Mouse (Mus musculus) intestine, postnatal 0 days (tissue): Measurements from ENCODE around the gene Snx30. TPM values are rescaled to one million over a fixed set of nuclear protein-coding genes. Genes with fewer than 3 reads are reported as not detected.

Experiments used
- ATAC-seq: fragments of 200-750 bp; cut with Nextera tagmentation; 2 replicates; pipeline ENCODE4 v1.8.0; 2017; ENCODE audit warnings: mild to moderate bottlenecking, moderate TSS enrichment, moderate library complexity
- H3K27ac ChIP-seq: fragments of 300-500 bp; sonication (generic); 2 replicates; pipeline ENCODE4 v1.5.1; 2014; ENCODE audit warnings: mild to moderate bottlenecking, low read depth, low read length, moderate library complexity
- H3K27me3 ChIP-seq: fragments of 300-500 bp; sonication (generic); replicated peaks from 2 replicates; pipeline ENCODE4 v1.6.1; 2014; ENCODE audit warnings: low read length, mixed read lengths; ENCODE audit not compliant: control insufficient read depth, insufficient read depth
- H3K36me3 ChIP-seq: fragments of 300-500 bp; sonication (generic); 2 replicates; pipeline ENCODE4 v1.6.1; 2014; ENCODE audit warnings: mild to moderate bottlenecking, moderate library complexity; ENCODE audit not compliant: control insufficient read depth, insufficient read depth
- H3K4me1 ChIP-seq: fragments of 300-500 bp; sonication (generic); replicated peaks from 2 replicates; pipeline ENCODE4 v1.6.1; 2014; ENCODE audit warnings: antibody characterized with exemption, low read length, mixed read lengths; ENCODE audit not compliant: control insufficient read depth, insufficient read depth
- H3K4me2 ChIP-seq: fragments of 300-500 bp; sonication (generic); replicated peaks from 2 replicates; pipeline ENCODE4 v1.6.1; 2014; ENCODE audit warnings: low read depth, mild to moderate bottlenecking, moderate library complexity
- H3K4me3 ChIP-seq: fragments of 300-500 bp; sonication (generic); 2 replicates; pipeline ENCODE4 v1.5.1; 2014; ENCODE audit warnings: low read depth, low read length
- H3K9ac ChIP-seq: fragments of 300-500 bp; sonication (generic); 2 replicates; pipeline ENCODE4 v1.6.1; 2014; ENCODE audit warnings: mild to moderate bottlenecking, low read depth, low read length
- H3K9me3 ChIP-seq: fragments of 300-500 bp; sonication (generic); 2 replicates; pipeline ENCODE4 v1.6.1; 2016; ENCODE audit warnings: mixed run types; ENCODE audit not compliant: control insufficient read depth
- CTCF ChIP-seq: sonication (generic); IDR thresholded peaks from 2 replicates; pipeline ENCODE4 v1.5.1; 2016; ENCODE audit warnings: low read depth, mild to moderate bottlenecking, control low read depth, antibody characterized with exemption, moderate library complexity
- WGBS: fragments of 180-500 bp; shearing (Covaris S2); extraction: QIAGEN DNeasy Blood & Tissue Kit; methylation state at CpG from one replicate; pipeline ENCODE4 v1.1.7; 2014; 5-methylcytosine and 5-hydroxymethylcytosine counted together
- polyA plus RNA-seq: library from polyadenylated mRNA; unstranded; fragments of >200 nt; fragmentation: Nextera tagmentation; extraction: Ambion mirVana; gene quantifications from 2 replicates; pipeline ENCODE4 v1.2.1, GENCODE M21; 2015

The Snx30 gene
- polyA plus RNA-seq, 1 experiment from 2014 or later = 5.1 TPM

- Histone ChIP-seq H3K4me1 (no peaks in the 10 kb centered on the region), H3K9ac (no peak overlapping the region), H3K9me3 (no peaks in the 10 kb centered on the region), H3K4me3 (no peak overlapping the region), H3K4me2 (no peak overlapping the region), H3K27me3 (no peaks in the 10 kb centered on the region), H3K36me3 (no peaks in the 10 kb centered on the region), H3K27ac (no peak overlapping the region)
- 87% methylated on average over 10 of the region's 10 CpGs for WGBS
- ATAC-seq = no peak
- TF ChIP-seq CTCF = no peak
Observed at GRCm38 (mm10) chr4:59818498-59818897, 12.9 kb downstream of the Snx30 start.

DNA sequence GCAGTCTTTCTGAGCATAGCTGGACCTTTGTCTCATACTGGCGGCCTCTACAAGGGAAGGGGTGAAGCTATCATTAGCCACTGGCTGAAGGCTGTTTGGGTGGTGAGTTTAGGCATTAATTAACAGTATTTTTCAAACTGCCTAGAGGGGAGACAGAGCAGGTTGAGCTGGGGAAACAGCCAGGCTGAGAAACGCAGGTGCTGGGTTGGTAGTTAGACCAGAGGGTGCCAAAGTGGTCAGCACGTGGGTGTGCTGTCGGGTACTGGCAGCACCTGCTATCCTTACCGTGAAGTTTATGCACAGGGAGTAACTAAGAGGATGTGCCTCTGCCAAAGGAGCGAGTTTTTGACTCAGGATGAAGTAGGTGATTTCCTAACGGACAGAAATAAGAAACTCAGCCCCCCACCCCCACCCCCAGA, 13.4 kb downstream of the Snx30 start:
- no peak for ATAC-seq
- WGBS = 67% methylated on average over 7 of the region's 7 CpGs
- Histone ChIP-seq H3K27ac (no peak overlapping the region), H3K4me2 (no peak overlapping the region), H3K4me1 (no peaks in the 10 kb centered on the region), H3K9ac (no peak overlapping the region), H3K36me3 (no peaks in the 10 kb centered on the region), H3K9me3 (no peaks in the 10 kb centered on the region), H3K4me3 (no peak overlapping the region), H3K27me3 (no peaks in the 10 kb centered on the region)
- TF ChIP-seq CTCF = no peak

- Histone ChIP-seq H3K4me1 (no peaks in the 10 kb centered on the region), H3K27me3 (no peaks in the 10 kb centered on the region), H3K36me3 (no peaks in the 10 kb centered on the region), H3K9me3 (no peaks in the 10 kb centered on the region), H3K9ac (no peak overlapping the region), H3K4me3 (no peak overlapping the region), H3K27ac (no peak overlapping the region), H3K4me2 (no peak overlapping the region)
- ATAC-seq = no peak
- no peak for TF ChIP-seq CTCF
- 62% methylated on average over 12 of the region's 12 CpGs for WGBS
Observed at GRCm38 (mm10) chr4:59819477-59820022, 13.9 kb downstream of the Snx30 start.

DNA sequence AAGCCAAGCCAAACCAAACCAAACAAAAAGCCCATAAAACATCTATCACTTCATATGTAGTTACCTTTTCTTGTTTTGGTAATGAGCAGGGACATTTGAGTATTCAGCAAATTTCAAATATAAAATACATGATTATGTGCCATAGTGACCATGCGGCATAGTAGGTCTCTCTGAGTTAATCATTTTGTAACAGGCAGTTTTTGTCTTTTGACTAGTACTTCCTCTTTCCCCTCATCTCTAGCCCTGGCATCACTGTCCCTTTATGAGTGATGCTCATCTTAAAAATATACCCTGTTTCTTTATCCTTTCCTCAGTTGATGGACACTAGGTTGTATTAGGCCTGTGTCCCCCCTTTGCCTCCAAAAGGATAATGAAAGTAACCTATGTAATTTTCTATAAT, 15.9 kb downstream of the Snx30 start:
- no peak overlapping the region for H3K4me2 ChIP-seq
- H3K4me3 ChIP-seq = no peak overlapping the region
- no peak for ATAC-seq
- H3K9ac ChIP-seq = no peak overlapping the region
- H3K4me1 ChIP-seq = no peaks in the 10 kb centered on the region
- no peaks in the 10 kb centered on the region for H3K9me3 ChIP-seq
- H3K27me3 ChIP-seq = no peaks in the 10 kb centered on the region
- no peak for TF ChIP-seq CTCF
- 94% methylated on average over 1 of the region's 1 CpGs for WGBS
- H3K36me3 ChIP-seq = no peaks in the 10 kb centered on the region
- no peak overlapping the region for H3K27ac ChIP-seq

- 73% methylated on average over 4 of the region's 4 CpGs for WGBS
- no peak for ATAC-seq
Observed at GRCm38 (mm10) chr4:59822119-59822518, 16.5 kb downstream of the Snx30 start.

DNA sequence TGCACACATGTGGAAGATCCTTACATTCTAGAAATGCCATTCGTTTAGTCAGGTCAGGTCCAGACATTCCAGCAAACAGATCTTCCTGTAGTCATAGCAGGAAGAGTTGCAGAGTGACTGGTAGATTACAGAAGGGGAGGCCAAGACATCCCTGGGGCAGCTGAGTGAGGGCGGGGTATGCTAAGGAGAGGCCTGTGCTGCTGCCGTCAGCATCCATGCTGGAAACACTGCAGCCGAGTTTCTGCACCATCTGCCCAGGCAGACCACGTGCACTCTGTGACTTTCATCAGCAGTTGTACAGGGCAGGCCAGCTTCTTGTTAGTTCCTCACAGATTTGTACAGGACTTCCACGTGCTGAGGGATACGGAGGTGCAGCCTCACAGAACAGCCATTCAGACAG, 17.8 kb downstream of the Snx30 start:
- no peak overlapping the region for H3K9ac ChIP-seq
- TF ChIP-seq CTCF = no peak

More at GRCm38 (mm10) chr4:59822119-59822518, 16.5 kb downstream of the Snx30 start:
- H3K27ac ChIP-seq = no peak overlapping the region; the same call in 1 of the 2 replicates
- TF ChIP-seq CTCF = no peak
- H3K9me3 ChIP-seq = no peaks in the 10 kb centered on the region
- H3K4me3 ChIP-seq = no peak overlapping the region
- H3K4me2 ChIP-seq = no peak overlapping the region
- 0 out of 2 replicates have a peak, but pooled peaks cover 2% of the 10 kb centered on the region for H3K36me3 ChIP-seq
- no peak overlapping the region for H3K9ac ChIP-seq
- H3K4me1 ChIP-seq = no peaks in the 10 kb centered on the region
- H3K27me3 ChIP-seq = no peaks in the 10 kb centered on the region

More for the DNA sequence above, 17.8 kb downstream of the Snx30 start:
- ATAC-seq = no peak
- 54% methylated on average over 7 of the region's 7 CpGs for WGBS
- no peaks in the 10 kb centered on the region for H3K9me3 ChIP-seq
- H3K4me3 ChIP-seq = no peak overlapping the region
- no peaks in the 10 kb centered on the region for H3K4me1 ChIP-seq
- no peaks in the 10 kb centered on the region for H3K27me3 ChIP-seq
- H3K36me3 ChIP-seq = 0 out of 2 replicates have a peak, but pooled peaks cover 4% of the 10 kb centered on the region
- no peak overlapping the region for H3K27ac ChIP-seq
- no peak overlapping the region for H3K4me2 ChIP-seq
